Mouse (Mus musculus) G1E (cell line): Measurements from ENCODE around the gene Dcdc2b.

Experiments
- CTCF ChIP-seq: IDR thresholded peaks from 2 replicates; pipeline ENCODE4 v1.5.1; 2012; ENCODE audit warnings: low read depth, low read length, inconsistent platforms, mixed read lengths
- GATA1 ChIP-seq: IDR thresholded peaks from 2 replicates; pipeline ENCODE4 v1.6.1; 2012; ENCODE audit warnings: borderline replicate concordance, low read length, inconsistent platforms, mixed read lengths
- GATA2 ChIP-seq: IDR thresholded peaks from 2 replicates; pipeline ENCODE4 v1.6.1; 2012; ENCODE audit warnings: low read depth, low read length, inconsistent platforms, borderline replicate concordance
- POLR2AphosphoS5 ChIP-seq: IDR thresholded peaks from 2 replicates; pipeline ENCODE4 v1.6.1; 2012; ENCODE audit warnings: low read depth, low read length, inconsistent platforms; ENCODE audit not compliant: insufficient replicate concordance

DNA sequence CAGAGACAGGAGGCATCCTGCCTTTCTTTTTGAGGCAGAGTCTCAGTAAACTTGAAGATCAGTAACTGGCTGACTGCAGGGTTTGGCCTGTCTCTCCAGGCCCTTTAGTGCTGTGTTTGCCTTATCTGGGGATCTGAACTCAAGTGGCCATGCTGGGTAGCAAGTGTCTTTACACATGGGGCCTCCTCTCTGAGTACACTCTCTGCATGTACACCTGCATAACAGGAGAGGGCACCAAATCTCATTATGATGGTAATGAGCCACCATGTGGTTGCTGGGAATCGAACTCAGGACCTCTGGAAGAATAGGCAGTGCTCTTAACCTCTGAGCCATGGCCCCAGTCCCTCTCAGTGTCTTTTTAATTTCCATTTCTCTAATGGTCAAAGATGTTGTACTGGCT, 31.8 kb downstream of the Dcdc2b start:
- TF ChIP-seq CTCF (no peak), GATA1 (no peak), POLR2AphosphoS5 (no peak), GATA2 (no peak)
